Mouse (Mus musculus): ENCODE measurements around the gene Arid5a. TPM values are rescaled to one million over a fixed set of nuclear protein-coding genes. Genes with fewer than 3 reads are reported as not detected.

Arid5a gene
- polyA plus RNA-seq, 1 experiment from 2014 or later = 6.3 TPM

DNA sequence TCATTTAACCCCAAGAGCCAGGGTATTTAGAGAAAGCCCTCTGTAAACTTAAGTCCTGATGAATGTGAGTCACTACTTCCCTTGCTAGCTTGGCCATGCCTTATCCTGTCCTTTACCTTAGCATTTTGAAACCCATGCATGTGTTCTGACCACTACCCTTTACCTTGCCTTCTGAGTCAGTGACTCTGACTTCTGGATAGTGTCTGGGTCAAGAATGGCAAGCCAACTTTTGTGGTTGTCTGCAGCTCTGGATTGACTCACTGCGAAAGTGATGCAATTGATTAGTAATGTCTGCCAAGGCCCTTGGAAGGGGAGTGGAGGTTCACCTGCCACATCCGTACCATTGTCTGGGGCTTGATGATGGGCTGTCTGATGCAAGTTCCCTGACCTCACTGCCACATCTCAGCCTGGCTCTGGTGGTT is 18.4 kb downstream of the Arid5a start:
- 68% methylated on average over 2 of the region's 2 CpGs for WGBS (ENCODE audit: insufficient replicate concordance)
- TF ChIP-seq EP300 (IDR thresholded peaks at IDR 0.05; ENCODE audit: low read depth) = no peak
- TF ChIP-seq CTCF (IDR thresholded peaks at IDR 0.05; ENCODE audit: low read depth) = no peak
- Histone ChIP-seq H3K4me3 (ENCODE audit: low read depth, low read length) (no peak overlapping the region), H3K4me1 (ENCODE audit: insufficient read depth) (no peaks in the 10 kb centered on the region), H3K36me3 (replicated peaks; ENCODE audit: insufficient read depth, low read length) (no peaks in the 10 kb centered on the region), H3K9ac (replicated peaks) (no peak overlapping the region), H3K27me3 (ENCODE audit: insufficient read depth, low read length) (no peaks in the 10 kb centered on the region), H3K9me3 (ENCODE audit: low read length) (no peaks in the 10 kb centered on the region), H3K27ac (ENCODE audit: low read depth) (no peak overlapping the region), H3K4me2 (ENCODE audit: low read depth, low read length) (no peak overlapping the region)
- DNase-seq (no peak), ATAC-seq (no peak)

DNA sequence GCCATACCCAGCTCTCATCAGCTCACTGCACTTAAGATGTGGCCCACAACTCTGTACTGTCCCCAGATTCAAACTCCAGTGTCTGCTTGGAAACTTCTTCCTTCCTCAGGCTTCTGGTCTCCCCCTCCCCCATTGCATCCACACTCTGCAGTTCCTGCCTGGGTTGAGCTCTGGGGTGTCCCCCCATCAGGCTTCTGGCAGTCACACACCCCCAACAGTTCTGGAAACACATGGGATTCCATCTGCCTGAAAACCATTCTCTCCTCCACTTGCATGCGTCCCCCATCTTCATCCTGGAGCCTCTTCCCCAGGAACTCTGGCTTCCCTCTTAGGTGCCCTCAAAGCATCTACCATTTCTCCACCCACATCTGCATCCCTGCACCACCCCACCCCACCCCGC is 19.3 kb downstream of the Arid5a start:
- Histone ChIP-seq H3K4me3 (ENCODE audit: low read depth, low read length) (no peak overlapping the region), H3K4me2 (ENCODE audit: low read depth, low read length) (no peak overlapping the region), H3K27me3 (ENCODE audit: insufficient read depth, low read length) (no peaks in the 10 kb centered on the region), H3K4me1 (ENCODE audit: insufficient read depth) (no peaks in the 10 kb centered on the region), H3K36me3 (replicated peaks; ENCODE audit: insufficient read depth, low read length) (no peaks in the 10 kb centered on the region), H3K9ac (replicated peaks) (no peak overlapping the region), H3K9me3 (ENCODE audit: low read length) (no peaks in the 10 kb centered on the region), H3K27ac (ENCODE audit: low read depth) (no peak overlapping the region)
- DNase-seq = no peak
- WGBS (ENCODE audit: insufficient replicate concordance) = 80% methylated on average over 2 of the region's 2 CpGs
- ATAC-seq = no peak
- no peak for TF ChIP-seq EP300 (IDR thresholded peaks at IDR 0.05; ENCODE audit: low read depth)

DNA sequence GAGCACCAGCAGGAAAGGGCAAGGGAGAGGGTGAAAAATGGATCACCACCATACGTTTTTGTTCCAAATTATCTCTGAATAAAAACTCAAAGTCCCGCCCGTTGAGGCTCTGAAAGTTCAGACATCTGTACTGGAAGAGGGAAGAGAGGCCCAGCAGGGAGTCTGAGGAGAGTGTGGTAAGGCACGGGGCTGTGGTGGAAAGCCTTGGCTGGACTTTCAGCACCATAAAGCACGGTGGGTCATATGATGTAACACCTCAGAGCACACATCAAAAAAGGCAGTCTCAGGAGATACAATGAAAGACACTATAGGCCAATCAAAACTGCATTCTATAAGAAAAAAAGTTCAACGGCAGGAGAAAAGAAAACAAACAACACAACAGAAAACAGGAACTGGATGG is 24.2 kb downstream of the Arid5a start:
- Histone ChIP-seq H3K9ac (replicated peaks) (no peak overlapping the region), H3K27ac (ENCODE audit: low read depth) (no peak overlapping the region), H3K36me3 (replicated peaks; ENCODE audit: insufficient read depth, low read length) (peaks cover 16% of the 10 kb centered on the region), H3K4me3 (ENCODE audit: low read depth, low read length) (no peak overlapping the region), H3K9me3 (ENCODE audit: low read length) (no peaks in the 10 kb centered on the region), H3K4me1 (ENCODE audit: insufficient read depth) (no peaks in the 10 kb centered on the region), H3K4me2 (ENCODE audit: low read depth, low read length) (no peak overlapping the region), H3K27me3 (ENCODE audit: insufficient read depth, low read length) (no peaks in the 10 kb centered on the region)
- DNase-seq = no peak
- no peak for TF ChIP-seq EP300 (IDR thresholded peaks at IDR 0.05; ENCODE audit: low read depth)
- TF ChIP-seq CTCF (IDR thresholded peaks at IDR 0.05; ENCODE audit: low read depth) = no peak
- no peak for ATAC-seq
- 58% methylated on average over 6 of the region's 6 CpGs for WGBS (ENCODE audit: insufficient replicate concordance)

DNA sequence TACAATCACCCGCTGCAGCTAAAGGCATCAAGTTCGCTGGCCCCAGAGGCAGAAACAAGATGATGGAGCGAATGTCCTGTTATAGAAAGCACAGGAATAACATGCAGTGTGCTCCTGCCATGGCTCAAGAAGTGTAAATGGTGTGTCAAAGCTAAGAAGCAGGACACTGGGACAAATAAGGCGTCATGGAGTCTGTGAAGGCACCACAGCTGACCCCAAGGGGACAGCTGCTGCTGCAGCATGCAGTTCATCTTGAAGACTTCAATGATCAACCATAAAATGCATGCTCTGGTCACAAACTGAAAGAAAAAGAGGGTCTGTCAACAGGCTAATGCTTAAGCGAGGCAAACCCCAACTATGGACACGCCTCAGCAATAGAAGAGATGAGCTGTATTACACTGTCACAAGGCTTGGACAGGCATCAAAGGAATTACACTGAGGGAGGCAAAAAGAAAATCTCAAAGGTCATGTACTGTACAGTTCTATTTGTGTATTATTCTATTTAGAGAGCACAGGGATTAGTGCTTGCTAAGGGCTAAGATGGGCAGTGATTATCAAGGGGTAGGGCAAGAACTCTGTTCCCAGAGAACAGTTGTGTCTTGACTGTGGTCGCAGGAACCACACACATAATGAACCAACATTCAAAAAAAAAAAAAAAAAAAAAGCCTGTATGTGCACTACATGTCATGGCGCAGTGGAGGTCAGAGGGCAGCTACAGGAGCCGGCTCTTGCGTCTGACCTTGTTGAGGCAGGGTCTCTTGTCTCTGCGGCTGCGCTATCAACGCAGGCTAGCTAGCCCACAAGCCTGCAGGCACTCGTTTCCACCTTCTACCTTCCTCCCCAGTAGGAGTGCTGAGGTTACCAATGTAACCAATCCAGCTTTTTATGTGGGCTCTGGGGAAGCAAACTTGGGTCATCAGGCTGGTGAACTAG is 25.7 kb downstream of the Arid5a start:
- TF ChIP-seq EP300 (IDR thresholded peaks at IDR 0.05; ENCODE audit: low read depth) = no peak
- no peak for TF ChIP-seq CTCF (IDR thresholded peaks at IDR 0.05; ENCODE audit: low read depth)
- H3K9ac ChIP-seq (replicated peaks) = no peak overlapping the region
- H3K4me3 ChIP-seq (ENCODE audit: low read depth, low read length) = no peak overlapping the region
- 71% methylated on average over 14 of the region's 14 CpGs for WGBS (ENCODE audit: insufficient replicate concordance)
- H3K36me3 ChIP-seq (replicated peaks; ENCODE audit: insufficient read depth, low read length) = peaks cover 31% of the 10 kb centered on the region
- no peaks in the 10 kb centered on the region for H3K9me3 ChIP-seq (ENCODE audit: low read length)
- H3K4me2 ChIP-seq (ENCODE audit: low read depth, low read length) = no peak overlapping the region
- H3K27me3 ChIP-seq (ENCODE audit: insufficient read depth, low read length) = no peaks in the 10 kb centered on the region
- no peak overlapping the region for H3K27ac ChIP-seq (ENCODE audit: low read depth)
- DNase-seq = no peak
- no peaks in the 10 kb centered on the region for H3K4me1 ChIP-seq (ENCODE audit: insufficient read depth)
- no peak for ATAC-seq

DNA sequence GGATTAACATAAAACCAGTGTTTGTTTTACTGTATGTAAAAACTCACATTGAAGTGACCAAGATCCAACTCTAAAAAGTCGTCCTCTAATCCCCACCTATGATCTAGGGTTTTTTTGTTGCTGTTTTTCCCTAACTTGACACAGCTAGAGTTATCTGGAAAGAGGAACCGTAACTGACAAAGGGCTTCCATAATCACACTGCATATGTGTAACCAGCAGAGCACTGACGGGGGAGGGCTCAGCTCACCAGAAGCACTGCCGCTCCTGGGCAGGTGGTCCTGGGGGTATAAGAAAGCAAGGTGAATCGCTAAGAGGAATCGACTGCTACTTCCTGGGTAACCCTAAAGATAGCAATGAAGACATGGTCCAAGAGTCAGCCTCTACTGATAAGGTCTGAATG is 35.0 kb downstream of the Arid5a start:
- DNase-seq (no peak), ATAC-seq (no peak)
- H3K9me3 ChIP-seq (ENCODE audit: low read length) = no peaks in the 10 kb centered on the region
- H3K4me1 ChIP-seq (ENCODE audit: insufficient read depth) = no peaks in the 10 kb centered on the region
- no peak for TF ChIP-seq EP300 (IDR thresholded peaks at IDR 0.05; ENCODE audit: low read depth)
- TF ChIP-seq CTCF (IDR thresholded peaks at IDR 0.05; ENCODE audit: low read depth) = no peak
- no peak overlapping the region for H3K4me3 ChIP-seq (ENCODE audit: low read depth, low read length)
- no peak overlapping the region for H3K4me2 ChIP-seq (ENCODE audit: low read depth, low read length)
- no peak overlapping the region for H3K27ac ChIP-seq (ENCODE audit: low read depth)
- H3K9ac ChIP-seq (replicated peaks) = no peak overlapping the region
- 82% methylated on average over 6 of the region's 6 CpGs for WGBS (ENCODE audit: insufficient replicate concordance)
- H3K36me3 ChIP-seq (replicated peaks; ENCODE audit: insufficient read depth, low read length) = peaks cover 95% of the 10 kb centered on the region
- no peaks in the 10 kb centered on the region for H3K27me3 ChIP-seq (ENCODE audit: insufficient read depth, low read length)

DNA sequence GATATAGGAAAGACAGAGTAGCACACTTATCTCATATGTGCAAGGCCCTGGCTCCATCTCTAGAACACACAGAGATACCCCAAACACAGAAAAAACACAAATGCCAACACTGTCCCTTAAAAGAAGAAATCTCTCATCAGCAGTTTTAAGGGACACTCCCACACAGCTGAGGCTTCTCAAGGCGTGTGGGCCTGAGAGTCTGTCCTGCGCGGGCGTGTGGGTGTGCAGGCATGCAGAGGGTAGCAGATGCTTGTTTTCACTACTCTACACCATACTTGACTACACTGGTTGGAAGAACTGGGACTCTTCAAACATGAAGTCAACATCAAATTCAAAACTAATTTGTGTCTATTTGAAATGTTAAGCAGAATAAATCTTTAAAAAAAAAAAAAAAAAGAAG is 44.8 kb downstream of the Arid5a start:
- H3K9ac ChIP-seq (replicated peaks) = no peak overlapping the region
- 83% methylated on average over 4 of the region's 4 CpGs for WGBS (ENCODE audit: insufficient replicate concordance)
- H3K36me3 ChIP-seq (replicated peaks; ENCODE audit: insufficient read depth, low read length) = peaks cover 89% of the 10 kb centered on the region
- no peak for TF ChIP-seq EP300 (IDR thresholded peaks at IDR 0.05; ENCODE audit: low read depth)
- TF ChIP-seq CTCF (IDR thresholded peaks at IDR 0.05; ENCODE audit: low read depth) = no peak
- no peak overlapping the region for H3K27ac ChIP-seq (ENCODE audit: low read depth)
- H3K4me1 ChIP-seq (ENCODE audit: insufficient read depth) = peaks cover 6% of the 10 kb centered on the region; the same call in 1 of the 2 replicates
- no peak overlapping the region for H3K4me3 ChIP-seq (ENCODE audit: low read depth, low read length)
- no peak for ATAC-seq
- no peak overlapping the region for H3K4me2 ChIP-seq (ENCODE audit: low read depth, low read length)
- no peaks in the 10 kb centered on the region for H3K27me3 ChIP-seq (ENCODE audit: insufficient read depth, low read length)
- DNase-seq = no peak
- H3K9me3 ChIP-seq (ENCODE audit: low read length) = no peaks in the 10 kb centered on the region
